Mouse (Mus musculus) liver, embryonic 14.5 days (tissue): ENCODE data around the gene Rapgef6. TPM values are rescaled to one million over a fixed set of nuclear protein-coding genes. Genes with fewer than 3 reads are reported as not detected.
A peak's percentile ranks its signal among the peaks of the same experiment; 100 is the strongest.

ENCODE experiments used
- ATAC-seq: fragments of 200-750 bp; cut with Nextera tagmentation; 2 replicates; pipeline ENCODE4 v1.8.0; 2017; ENCODE audit warnings: moderate number of reproducible peaks, mild to moderate bottlenecking, moderate library complexity; ENCODE audit not compliant: insufficient read depth
- DNase-seq, 3 experiments: peaks; one replicate each; pipeline ENCODE4 v3.0.0-alpha.2; 2012 to 2013; ENCODE audit warnings: low read depth in 3 of 3, low spot score in 3 of 3
- H3K27ac ChIP-seq: fragments of 300-500 bp; sonication (generic); 2 replicates; pipeline ENCODE4 v1.5.1; 2014; ENCODE audit warnings: moderate library complexity, mild to moderate bottlenecking, control low read depth, inconsistent platforms
- H3K27me3 ChIP-seq: fragments of 300-500 bp; sonication (generic); 2 replicates; pipeline ENCODE4 v1.6.1; 2014; ENCODE audit warnings: mild to moderate bottlenecking, low read length, moderate library complexity; ENCODE audit not compliant: control insufficient read depth, insufficient read depth
- H3K36me3 ChIP-seq: fragments of 300-500 bp; sonication (generic); replicated peaks from 2 replicates; pipeline ENCODE4 v1.6.1; 2014; ENCODE audit warnings: low read depth; ENCODE audit not compliant: control insufficient read depth, insufficient read depth
- H3K4me1 ChIP-seq, 2 experiments: fragments of 200-500 bp in 1 of 2; fragments of 300-500 bp in 1 of 2; sonication (generic) in 1 of 2; replicated peaks; 2 replicates each; pipeline ENCODE4 v1.6.1; 2012 to 2014; ENCODE audit warnings: antibody characterized with exemption in 1 of 2, inconsistent platforms in 1 of 2, low read length in 1 of 2; ENCODE audit not compliant: control insufficient read depth in 2 of 2, insufficient read depth in 2 of 2
- H3K4me2 ChIP-seq: fragments of 300-500 bp; sonication (generic); 2 replicates; pipeline ENCODE4 v1.6.1; 2014; ENCODE audit warnings: low read depth, mild to moderate bottlenecking, control low read depth, moderate library complexity
- H3K4me3 ChIP-seq, 2 experiments: fragments of 200-500 bp in 1 of 2; fragments of 300-500 bp in 1 of 2; sonication (generic) in 1 of 2; 2 replicates each; pipeline ENCODE4 v1.5.1; 2012 to 2014; ENCODE audit warnings: low read depth in 2 of 2, low read length in 2 of 2, mild to moderate bottlenecking in 2 of 2, control low read depth in 1 of 2, inconsistent platforms in 1 of 2, moderate library complexity in 1 of 2; ENCODE audit not compliant: insufficient read depth in 1 of 2
- H3K9ac ChIP-seq: fragments of 300-500 bp; sonication (generic); replicated peaks from 2 replicates; pipeline ENCODE4 v1.6.1; 2014; ENCODE audit warnings: mild to moderate bottlenecking, control low read depth, moderate library complexity
- H3K9me3 ChIP-seq: fragments of 300-500 bp; sonication (generic); 2 replicates; pipeline ENCODE4 v1.6.1; 2016; ENCODE audit warnings: low read length, mixed read lengths; ENCODE audit not compliant: control insufficient read depth
- CTCF ChIP-seq: IDR thresholded peaks from 2 replicates; pipeline ENCODE4 v1.5.1; 2016; ENCODE audit warnings: antibody characterized with exemption, low read depth, control low read depth
- EP300 ChIP-seq: IDR thresholded peaks from 2 replicates; pipeline ENCODE4 v1.6.1; 2016; ENCODE audit warnings: antibody characterized with exemption, low read depth
- whole genome bisulfite sequencing: fragments of 180-500 bp; shearing (Covaris S2); extraction: QIAGEN DNeasy Blood & Tissue Kit; methylation state at CpG from one replicate; pipeline ENCODE4 v1.1.7; 2014; ENCODE audit not compliant: insufficient replicate concordance; 5-methylcytosine and 5-hydroxymethylcytosine counted together
- polyA plus RNA-seq, 2 experiments: library from polyadenylated mRNA; depleted of rRNA in 1 of 2; stranded (reverse) in 1 of 2; unstranded in 1 of 2; fragments of >200 nt; fragmentation: Nextera tagmentation in 1 of 2; extraction: Ambion mirVana in 1 of 2; gene quantifications; 2 replicates each; pipeline versions ENCODE4 v1.2.1 to v1.2.3; 2012 to 2014

Gene Rapgef6
- polyA plus RNA-seq, 2 experiments = 6.9 to 15.7 TPM

GRCm38 (mm10) chr11:54562761-54563160 lies 40.1 kb downstream of the Rapgef6 start:
- H3K27me3 ChIP-seq = no peaks in the 10 kb centered on the region
- H3K36me3 ChIP-seq = no peaks in the 10 kb centered on the region
- H3K4me3 ChIP-seq = no peak overlapping the region
- H3K9ac ChIP-seq = no peak overlapping the region
- WGBS = 67% methylated on average over 5 of the region's 5 CpGs
- H3K27ac ChIP-seq = no peak overlapping the region
- ATAC-seq (no peak), DNase-seq (peak in 2 of 3 experiments; percentile 12 to 29)
- TF ChIP-seq EP300 = no peak
- peak; percentile 27; the same call in 1 of the 2 replicates for TF ChIP-seq CTCF
- no peak overlapping the region for H3K4me2 ChIP-seq
- no peaks in the 10 kb centered on the region for H3K9me3 ChIP-seq
- no peaks in the 10 kb centered on the region for H3K4me1 ChIP-seq

GRCm38 (mm10) chr11:54567959-54568358 lies 45.3 kb downstream of the Rapgef6 start:
- ATAC-seq (no peak), DNase-seq (no peak)
- no peaks in the 10 kb centered on the region for H3K4me1 ChIP-seq
- no peak for TF ChIP-seq EP300
- no peak for TF ChIP-seq CTCF
- H3K36me3 ChIP-seq = no peaks in the 10 kb centered on the region
- H3K9ac ChIP-seq = no peak overlapping the region
- no peak overlapping the region for H3K4me3 ChIP-seq
- 41% methylated on average over 1 of the region's 1 CpGs for WGBS
- H3K27me3 ChIP-seq = no peaks in the 10 kb centered on the region
- no peaks in the 10 kb centered on the region for H3K9me3 ChIP-seq
- H3K4me2 ChIP-seq = no peak overlapping the region
- no peak overlapping the region for H3K27ac ChIP-seq

GRCm38 (mm10) chr11:54574741-54575140 lies 52.1 kb downstream of the Rapgef6 start:
- no peak overlapping the region for H3K4me3 ChIP-seq
- H3K36me3 ChIP-seq = peaks cover 2% of the 10 kb centered on the region; the same call in 1 of the 2 replicates
- ATAC-seq = no peak
- H3K4me1 ChIP-seq = peaks cover 0 to 3% of the 10 kb centered on the region in 2 experiments; a peak in 2 of 4 replicates
- TF ChIP-seq CTCF (no peak), EP300 (no peak)
- H3K9ac ChIP-seq = no peak overlapping the region
- no peaks in the 10 kb centered on the region for H3K9me3 ChIP-seq
- WGBS = 84% methylated on average over 2 of the region's 2 CpGs
- no peak overlapping the region for H3K27ac ChIP-seq
- no peaks in the 10 kb centered on the region for H3K27me3 ChIP-seq
- DNase-seq = no peak
- no peak overlapping the region for H3K4me2 ChIP-seq

GRCm38 (mm10) chr11:54592585-54592984 lies 69.9 kb downstream of the Rapgef6 start:
- H3K9ac ChIP-seq = no peak overlapping the region
- no peak overlapping the region for H3K4me3 ChIP-seq
- no peaks in the 10 kb centered on the region for H3K27me3 ChIP-seq
- no peak overlapping the region for H3K27ac ChIP-seq
- no peak for TF ChIP-seq CTCF
- no peak for TF ChIP-seq EP300
- WGBS = 71% methylated on average over 3 of the region's 3 CpGs
- H3K9me3 ChIP-seq = no peaks in the 10 kb centered on the region
- H3K4me1 ChIP-seq = peaks cover 0 to 4% of the 10 kb centered on the region in 2 experiments; a peak in 1 of 4 replicates
- H3K36me3 ChIP-seq = no peaks in the 10 kb centered on the region
- DNase-seq (no peak), ATAC-seq (no peak)
- H3K4me2 ChIP-seq = no peak overlapping the region

GRCm38 (mm10) chr11:54594049-54594448 lies 71.4 kb downstream of the Rapgef6 start:
- no peak for DNase-seq
- no peak overlapping the region for H3K4me3 ChIP-seq
- no peak overlapping the region for H3K4me2 ChIP-seq
- 32% methylated on average over 2 of the region's 2 CpGs for WGBS
- H3K27ac ChIP-seq = no peak overlapping the region
- H3K9me3 ChIP-seq = no peaks in the 10 kb centered on the region
- TF ChIP-seq CTCF = no peak
- no peak for TF ChIP-seq EP300
- H3K36me3 ChIP-seq = no peaks in the 10 kb centered on the region
- no peak overlapping the region for H3K9ac ChIP-seq
- peaks cover 0 to 7% of the 10 kb centered on the region in 2 experiments; a peak in 2 of 4 replicates for H3K4me1 ChIP-seq
- ATAC-seq = no peak
- no peaks in the 10 kb centered on the region for H3K27me3 ChIP-seq
